Comparison of ENCODE assay signal across 8 mouse cellular contexts in the genomic region with DNA sequence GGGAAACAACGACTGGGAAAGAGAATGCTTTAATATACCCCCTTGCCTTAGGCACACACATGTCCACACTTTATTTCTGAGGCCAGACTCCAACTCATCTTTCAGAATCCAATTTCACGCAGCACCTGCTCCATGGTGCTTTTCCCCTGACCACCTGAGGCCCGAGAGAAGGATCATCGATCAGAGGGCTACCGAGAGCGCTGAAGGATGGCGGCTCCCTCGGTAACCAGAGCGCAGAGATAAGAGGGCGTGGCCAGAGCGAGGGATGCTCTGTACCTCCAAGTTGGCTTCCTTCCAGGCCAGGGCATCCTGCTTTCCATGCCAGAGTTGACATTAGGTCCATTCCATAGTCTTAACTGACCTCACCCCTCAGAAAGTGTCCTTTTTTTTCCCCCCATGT. TPM values are rescaled to one million over a fixed set of nuclear protein-coding genes. Genes with fewer than 3 reads are reported as not detected.
DNase-seq lines count a peak whose midpoint lies in the region; ATAC-seq and TF ChIP-seq lines count a peak whose summit lies in the region.

No protein-coding gene starts in this region.

- H3K4me1 ChIP-seq in E14TG2a.4 (replicated peaks; ENCODE audit: low read depth, low read length): peaks cover 53% of the 10 kb centered on the region
- peaks cover 42% of the 10 kb centered on the region for H3K4me1 ChIP-seq in forebrain, embryonic 13.5 days
- peaks cover 9% of the 10 kb centered on the region; the same call in 1 of the 2 replicates for H3K4me1 ChIP-seq in liver, embryonic 12.5 days

- TF ChIP-seq CTCF in E14TG2a.4 (conservative IDR thresholded peaks at IDR 0.05; ENCODE audit: low read length): no peak

- ATAC-seq in forebrain, embryonic 13.5 days: peak; percentile 17
- ATAC-seq in liver, embryonic 12.5 days: peak; percentile 16; the same call in 1 of the 2 replicates
- no peak for ATAC-seq in granulocyte monocyte progenitor cell, adult 5-6 weeks (replicated peaks; ENCODE audit: poor library complexity, severe bottlenecking)

- peak overlapping the region; percentile 99 for H3K27ac ChIP-seq in forebrain, embryonic 13.5 days
- H3K27ac ChIP-seq in liver, embryonic 12.5 days: no peak overlapping the region

- H3K9ac ChIP-seq in forebrain, embryonic 13.5 days: peak overlapping the region; percentile 96
- no peak overlapping the region for H3K9ac ChIP-seq in liver, embryonic 12.5 days

- peak overlapping the region; percentile 88 for H3K4me3 ChIP-seq in E14TG2a.4 (replicated peaks; ENCODE audit: low read length)
- H3K4me3 ChIP-seq in forebrain, embryonic 13.5 days: peak overlapping the region; percentile 79
- H3K4me3 ChIP-seq in liver, embryonic 12.5 days: peak overlapping the region; percentile 50

- 2% methylated on average over 11 of the region's 11 CpGs for WGBS in forebrain, embryonic 13.5 days
- 5% methylated on average over 11 of the region's 11 CpGs for WGBS in liver, embryonic 12.5 days (ENCODE audit: insufficient replicate concordance)

- peaks cover 65% of the 10 kb centered on the region for H3K27me3 ChIP-seq in E14TG2a.4 (ENCODE audit: insufficient read depth, low read length)
- H3K27me3 ChIP-seq in forebrain, embryonic 13.5 days: no peaks in the 10 kb centered on the region
- H3K27me3 ChIP-seq in liver, embryonic 12.5 days (replicated peaks): peaks cover 85% of the 10 kb centered on the region

- H3K4me2 ChIP-seq in forebrain, embryonic 13.5 days: peak overlapping the region; percentile 81
- H3K4me2 ChIP-seq in liver, embryonic 12.5 days: peak overlapping the region; percentile 68

- no peaks in the 10 kb centered on the region for H3K36me3 ChIP-seq in E14TG2a.4 (ENCODE audit: insufficient read depth, low read length)
- H3K36me3 ChIP-seq in forebrain, embryonic 13.5 days (ENCODE audit: poor library complexity, severe bottlenecking): no peaks in the 10 kb centered on the region
- no peaks in the 10 kb centered on the region for H3K36me3 ChIP-seq in liver, embryonic 12.5 days

- peak; percentile 75 for DNase-seq in embryo, embryonic 10 days (ENCODE audit: low spot score)
- DNase-seq in embryo, embryonic 9.5 days (ENCODE audit: extremely low spot score): no peak
- DNase-seq in Muller cell, postnatal 12 days (ENCODE audit: inconsistent ontology term): no peak
- DNase-seq in spleen, postnatal 36 days (ENCODE audit: low spot score in 2 of 2): no peak

- H3K9me3 ChIP-seq in E14TG2a.4 (ENCODE audit: low read length): peaks cover 5% of the 10 kb centered on the region
- no peaks in the 10 kb centered on the region for H3K9me3 ChIP-seq in forebrain, embryonic 13.5 days (replicated peaks)
- no peaks in the 10 kb centered on the region for H3K9me3 ChIP-seq in liver, embryonic 12.5 days (replicated peaks)

RNA-seq across cellular contexts. Expression of a gene that starts 0.6 kb away (rescaled TPM):
- polyA plus RNA-seq in forebrain, embryonic 13.5 days (2015; fragmentation: Nextera tagmentation; extraction: Ambion mirVana): 47.0 and 55.1 TPM in 2 replicates
- polyA plus RNA-seq in liver, embryonic 12.5 days (2016; fragmentation: Nextera tagmentation; extraction: Ambion mirVana): 2.2 and 2.3 TPM in 2 replicates
- total RNA-seq in granulocyte monocyte progenitor cell, adult 5-6 weeks (2014; fragmentation: Nextera tagmentation): 3.1 and 3.9 TPM in 2 replicates
- total RNA-seq in granulocyte monocyte progenitor cell, adult 5-6 weeks (2017): 5.5 and 6.1 TPM in 2 replicates

Comparison
In these comparisons a context has a peak if more than half of its experiments do, and no peak if none do; other contexts are left out.
1. RNA of a gene that starts 0.6 kb away (polyA plus RNA-seq): 47.0 to 55.1 TPM in forebrain, embryonic 13.5 days; 2.2 to 2.3 TPM in liver, embryonic 12.5 days; every median in the first group is over 10 times any median in the second.
2. Peak in every context shown above with its lines, with median percentiles within 50 percentile points of each other: H3K4me3 ChIP-seq.